Mouse (Mus musculus): ENCODE data around the gene 1700047I17Rik2. TPM values are rescaled to one million over a fixed set of nuclear protein-coding genes. Genes with fewer than 3 reads are reported as not detected.

The 1700047I17Rik2 gene
- polyA plus RNA-seq (2012; rRNA removed) = not detected in 2 replicates

DNA sequence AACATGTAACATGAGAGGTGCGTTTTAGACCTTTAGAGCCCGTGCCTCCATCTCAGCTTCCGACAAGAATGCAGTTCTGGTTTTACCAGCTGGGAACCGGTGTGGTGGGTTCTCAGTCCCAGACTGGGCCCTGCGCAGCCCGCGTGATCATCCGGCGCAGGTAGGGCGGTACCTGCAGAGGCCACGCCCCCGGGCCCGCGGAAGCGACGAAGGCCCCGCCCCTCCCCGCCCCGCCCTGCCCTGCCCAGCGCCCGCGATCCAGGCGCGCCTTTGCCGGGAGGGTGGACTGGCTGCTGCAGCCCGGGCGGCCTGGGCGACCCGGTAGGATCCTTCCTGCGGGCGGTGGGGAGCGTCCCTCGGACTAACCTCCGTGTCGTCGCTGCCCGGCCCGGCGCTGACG, at the start of gene 1700047I17Rik2:
Gene 1700047I17Rik2 (plus strand): TSS at position 287 of the 400 bp plus-strand sequence.

DNA sequence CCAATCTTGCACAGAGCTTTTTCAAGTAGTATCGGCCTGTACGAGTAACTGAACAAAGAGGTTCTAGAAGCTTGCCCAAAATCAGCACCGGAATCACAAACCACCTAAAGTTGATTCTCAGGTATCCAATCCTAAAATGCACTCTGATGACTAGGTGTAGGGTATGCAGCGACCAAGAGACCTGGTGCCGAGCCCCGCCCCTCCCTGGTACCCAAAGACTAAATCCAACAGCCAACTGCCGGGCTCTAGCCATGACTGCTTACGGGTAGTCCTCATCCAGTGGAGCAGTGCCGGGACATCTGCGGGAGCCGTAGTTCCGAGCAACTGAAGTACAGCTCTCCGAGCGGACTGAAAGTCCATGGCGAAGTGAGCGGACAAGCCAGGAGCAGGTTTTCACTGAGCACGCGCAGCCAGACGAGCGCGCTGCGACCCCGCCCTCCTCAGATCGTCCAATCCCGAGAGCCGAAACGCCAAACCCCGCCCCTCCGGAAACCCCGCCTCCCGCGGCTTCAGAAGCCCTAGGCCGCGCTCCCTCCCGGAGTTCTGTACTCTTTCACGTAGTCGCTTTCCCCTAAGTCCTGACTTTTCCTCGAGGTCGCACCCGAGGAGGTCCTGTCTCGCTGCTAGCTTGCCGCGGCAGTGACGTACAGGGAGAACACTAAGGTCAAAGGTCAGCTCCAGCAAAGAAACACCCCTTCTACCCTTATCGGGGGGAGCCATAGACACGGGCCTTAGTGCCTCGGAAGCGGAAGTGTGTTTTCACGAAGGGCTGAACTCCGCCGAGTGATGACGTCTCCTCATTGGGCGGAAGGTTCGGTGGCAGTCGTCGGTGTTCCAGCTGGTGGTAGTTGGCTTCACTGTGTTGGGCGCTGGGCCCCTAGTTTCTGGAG, 44.6 kb upstream of the 1700047I17Rik2 start, which contains the start of gene Srp54b:
Gene Srp54b (plus strand): TSS at position 546 of the 890 bp plus-strand sequence.

DNA sequence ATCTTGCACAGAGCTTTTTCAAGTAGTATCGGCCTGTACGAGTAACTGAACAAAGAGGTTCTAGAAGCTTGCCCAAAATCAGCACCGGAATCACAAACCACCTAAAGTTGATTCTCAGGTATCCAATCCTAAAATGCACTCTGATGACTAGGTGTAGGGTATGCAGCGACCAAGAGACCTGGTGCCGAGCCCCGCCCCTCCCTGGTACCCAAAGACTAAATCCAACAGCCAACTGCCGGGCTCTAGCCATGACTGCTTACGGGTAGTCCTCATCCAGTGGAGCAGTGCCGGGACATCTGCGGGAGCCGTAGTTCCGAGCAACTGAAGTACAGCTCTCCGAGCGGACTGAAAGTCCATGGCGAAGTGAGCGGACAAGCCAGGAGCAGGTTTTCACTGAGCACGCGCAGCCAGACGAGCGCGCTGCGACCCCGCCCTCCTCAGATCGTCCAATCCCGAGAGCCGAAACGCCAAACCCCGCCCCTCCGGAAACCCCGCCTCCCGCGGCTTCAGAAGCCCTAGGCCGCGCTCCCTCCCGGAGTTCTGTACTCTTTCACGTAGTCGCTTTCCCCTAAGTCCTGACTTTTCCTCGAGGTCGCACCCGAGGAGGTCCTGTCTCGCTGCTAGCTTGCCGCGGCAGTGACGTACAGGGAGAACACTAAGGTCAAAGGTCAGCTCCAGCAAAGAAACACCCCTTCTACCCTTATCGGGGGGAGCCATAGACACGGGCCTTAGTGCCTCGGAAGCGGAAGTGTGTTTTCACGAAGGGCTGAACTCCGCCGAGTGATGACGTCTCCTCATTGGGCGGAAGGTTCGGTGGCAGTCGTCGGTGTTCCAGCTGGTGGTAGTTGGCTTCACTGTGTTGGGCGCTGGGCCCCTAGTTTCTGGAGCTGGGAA, 30.5 kb downstream of the 1700047I17Rik2 start, which contains the start of gene Srp54c:
Gene Srp54c (plus strand): TSS at position 543 of the 894 bp plus-strand sequence.

Other genes with a start within 250 kb of the 1700047I17Rik2 start
- gene Gm20403, start 213.1 kb upstream of the 1700047I17Rik2 start, polyA plus RNA-seq (2012; rRNA removed) = not detected in 2 replicates
- 2.2 and 3.3 TPM in 2 replicates for gene Baz1a, start 185.2 kb upstream of the 1700047I17Rik2 start, polyA plus RNA-seq (2012; rRNA removed)
- gene 2700097O09Rik, start 119.5 kb upstream of the 1700047I17Rik2 start, polyA plus RNA-seq (2012; rRNA removed) = 3.9 and 5.0 TPM in 2 replicates
- 17.1 and 25.0 TPM in 2 replicates for gene Srp54a, start 119.3 kb upstream of the 1700047I17Rik2 start, polyA plus RNA-seq (2012; rRNA removed)
- 3.4 and 6.5 TPM in 2 replicates for gene Fam177a, start 75.1 kb upstream of the 1700047I17Rik2 start, polyA plus RNA-seq (2012; rRNA removed)
- gene Srp54b, start 44.5 kb upstream of the 1700047I17Rik2 start, polyA plus RNA-seq (2012; rRNA removed) = 16.8 and 41.4 TPM in 2 replicates
- 3.0 and 5.1 TPM in 2 replicates for gene Srp54c, start 30.6 kb downstream of the 1700047I17Rik2 start, polyA plus RNA-seq (2012; rRNA removed)
- 5.0 and 6.0 TPM in 2 replicates for gene 1110008L16Rik, start 100.0 kb downstream of the 1700047I17Rik2 start, polyA plus RNA-seq (2012; rRNA removed)
- 1.1 TPM in 2 replicates for gene Ppp2r3c, start 103.4 kb downstream of the 1700047I17Rik2 start, polyA plus RNA-seq (2012; rRNA removed)
- 26.2 and 29.5 TPM in 2 replicates for gene Psma6, start 184.6 kb downstream of the 1700047I17Rik2 start, polyA plus RNA-seq (2012; rRNA removed)

All from ovary, adult 2 months (tissue).